Mouse (Mus musculus): Measurements from ENCODE around the gene Scrt2. TPM values are rescaled to one million over a fixed set of nuclear protein-coding genes. Genes with fewer than 3 reads are reported as not detected.
A peak's percentile ranks its signal among the peaks of the same experiment; 100 is the strongest.

Gene Scrt2
- total RNA-seq, 1 experiment from 2014 or later = 0.33 TPM

- DNase-seq = peak; percentile 93
Measured at GRCm38 (mm10) chr2:152081641-152082448, 516 bp downstream of the Scrt2 start.

GRCm38 (mm10) chr2:152082456-152083285, 1.3 kb downstream of the Scrt2 start:
- DNase-seq = no peak

- DNase-seq = no peak
Measured at GRCm38 (mm10) chr2:152083411-152083810, 2.1 kb downstream of the Scrt2 start.

GRCm38 (mm10) chr2:152084298-152084697, 3.0 kb downstream of the Scrt2 start:
- no peak for DNase-seq

GRCm38 (mm10) chr2:152085414-152085813, 4.1 kb downstream of the Scrt2 start:
- DNase-seq = no peak

GRCm38 (mm10) chr2:152086451-152086850, 5.1 kb downstream of the Scrt2 start:
- no peak for DNase-seq

- no peak for DNase-seq
Measured at GRCm38 (mm10) chr2:152087111-152087510, 5.8 kb downstream of the Scrt2 start.

- DNase-seq = peak; percentile 72
Measured at GRCm38 (mm10) chr2:152089078-152089477, 7.7 kb downstream of the Scrt2 start.

GRCm38 (mm10) chr2:152089581-152089980, 8.3 kb downstream of the Scrt2 start:
- DNase-seq = no peak

- no peak for DNase-seq
Measured at GRCm38 (mm10) chr2:152090486-152090885, 9.2 kb downstream of the Scrt2 start.

GRCm38 (mm10) chr2:152091342-152092056, 10.2 kb downstream of the Scrt2 start:
- DNase-seq = no peak

GRCm38 (mm10) chr2:152092927-152093326, 11.6 kb downstream of the Scrt2 start:
- DNase-seq = peak; percentile 43

- DNase-seq = peak; percentile 72
Measured at GRCm38 (mm10) chr2:152093356-152093792, 12.0 kb downstream of the Scrt2 start.

GRCm38 (mm10) chr2:152094856-152095545, 13.7 kb downstream of the Scrt2 start:
- no peak for DNase-seq

GRCm38 (mm10) chr2:152096922-152097321, 15.6 kb downstream of the Scrt2 start:
- no peak for DNase-seq

GRCm38 (mm10) chr2:152097916-152098315, 16.6 kb downstream of the Scrt2 start:
- DNase-seq = no peak

GRCm38 (mm10) chr2:152099538-152099937, 18.2 kb downstream of the Scrt2 start:
- DNase-seq = no peak

GRCm38 (mm10) chr2:152101761-152102160, 20.4 kb downstream of the Scrt2 start:
- DNase-seq = no peak

GRCm38 (mm10) chr2:152102369-152102768, 21.0 kb downstream of the Scrt2 start:
- no peak for DNase-seq

- DNase-seq = no peak
Measured at GRCm38 (mm10) chr2:152104711-152105317, 23.5 kb downstream of the Scrt2 start.

Data from adrenal gland, postnatal 14 days (tissue).